Mouse (Mus musculus) kidney, embryonic 15.5 days (tissue): ENCODE measurements around the gene Itpa. TPM values are rescaled to one million over a fixed set of nuclear protein-coding genes. Genes with fewer than 3 reads are reported as not detected.

Experiments used
- ATAC-seq: fragments of 200-750 bp; cut with Nextera tagmentation; replicated peaks from 2 replicates; pipeline ENCODE4 v1.8.0; 2017; ENCODE audit warnings: moderate TSS enrichment; ENCODE audit not compliant: low FRiP score
- H3K27ac ChIP-seq: fragments of 300-500 bp; sonication (generic); 2 replicates; pipeline ENCODE4 v1.5.1; 2015; ENCODE audit warnings: mild to moderate bottlenecking, inconsistent platforms
- H3K27me3 ChIP-seq: fragments of 300-500 bp; sonication (generic); 2 replicates; pipeline ENCODE4 v1.6.1; 2015; ENCODE audit warnings: inconsistent platforms
- H3K36me3 ChIP-seq: fragments of 300-500 bp; sonication (generic); 2 replicates; pipeline ENCODE4 v1.6.1; 2015; ENCODE audit warnings: inconsistent platforms
- H3K4me1 ChIP-seq: fragments of 300-500 bp; sonication (generic); 2 replicates; pipeline ENCODE4 v1.6.1; 2015; ENCODE audit warnings: inconsistent platforms
- H3K4me2 ChIP-seq: fragments of 300-500 bp; sonication (generic); 2 replicates; pipeline ENCODE4 v1.6.1; 2015; ENCODE audit warnings: moderate library complexity, mild to moderate bottlenecking, inconsistent platforms
- H3K4me3 ChIP-seq: fragments of 300-500 bp; sonication (generic); replicated peaks from 2 replicates; pipeline ENCODE4 v1.5.1; 2015; ENCODE audit warnings: mild to moderate bottlenecking, inconsistent platforms
- H3K9ac ChIP-seq: fragments of 300-500 bp; sonication (generic); 2 replicates; pipeline ENCODE4 v1.6.1; 2015; ENCODE audit warnings: mild to moderate bottlenecking, inconsistent platforms
- H3K9me3 ChIP-seq: fragments of 300-500 bp; sonication (generic); replicated peaks from 2 replicates; pipeline ENCODE4 v1.6.1; 2016; ENCODE audit warnings: inconsistent platforms
- WGBS: fragments of 180-500 bp; shearing (Covaris S2); methylation state at CpG from one replicate; pipeline ENCODE4 v1.1.7; 2015; ENCODE audit warnings: mixed read lengths; 5-methylcytosine and 5-hydroxymethylcytosine counted together
- polyA plus RNA-seq: library from polyadenylated mRNA; unstranded; fragments of >200 nt; fragmentation: Nextera tagmentation; extraction: Ambion mirVana; gene quantifications from 2 replicates; pipeline ENCODE4 v1.2.1, GENCODE M21; 2015

Gene Itpa
- 118 and 120 TPM in 2 replicates for polyA plus RNA-seq

GRCm38 (mm10) chr2:130667559-130667958 lies at the start of gene Itpa:
TSS of gene Itpa (plus strand) at chr2:130667610.
- H3K4me3 ChIP-seq = peak within 1 kb of the TSS; percentile 74
- under 1% methylated on average over 31 of the region's 31 CpGs for WGBS
- peak within 1 kb of the TSS; percentile 89 for H3K27ac ChIP-seq
- peak within 1 kb of the TSS; percentile 65 for H3K9ac ChIP-seq
- peak; percentile 65 for ATAC-seq
- H3K4me2 ChIP-seq = peak within 1 kb of the TSS; percentile 83
- H3K36me3 ChIP-seq = peaks cover 18% of the 10 kb centered on the region
- H3K9me3 ChIP-seq = no peaks in the 10 kb centered on the region
- H3K4me1 ChIP-seq = peaks cover 42% of the 10 kb centered on the region
- no peaks in the 10 kb centered on the region for H3K27me3 ChIP-seq

DNA sequence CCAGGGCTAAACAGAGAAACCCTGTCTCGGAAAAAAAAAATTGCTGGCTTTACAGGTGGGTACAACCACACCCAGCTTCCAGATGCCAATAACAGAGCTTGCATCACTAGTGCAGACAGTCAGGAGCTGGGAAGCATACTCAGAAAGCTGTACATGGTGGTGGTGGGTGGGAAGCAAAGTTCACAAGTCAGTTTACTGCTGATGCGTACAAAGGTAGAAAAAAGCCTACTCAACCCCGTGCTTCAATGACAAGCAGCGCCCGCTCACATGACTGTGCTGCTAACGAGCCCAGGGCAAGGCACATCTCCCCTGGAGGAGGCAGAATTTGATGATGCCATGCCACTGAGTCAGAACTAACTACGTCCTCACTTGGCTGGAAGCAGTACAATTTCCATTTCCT lies 48.4 kb upstream of the Itpa start:
- H3K4me2 ChIP-seq = no peak overlapping the region
- no peaks in the 10 kb centered on the region for H3K27me3 ChIP-seq
- H3K9me3 ChIP-seq = no peaks in the 10 kb centered on the region
- no peak overlapping the region for H3K9ac ChIP-seq
- no peak overlapping the region for H3K4me3 ChIP-seq
- 91% methylated on average over 7 of the region's 7 CpGs for WGBS
- no peak for ATAC-seq
- H3K4me1 ChIP-seq = no peaks in the 10 kb centered on the region
- no peak overlapping the region for H3K27ac ChIP-seq
- H3K36me3 ChIP-seq = peaks cover 75% of the 10 kb centered on the region

DNA sequence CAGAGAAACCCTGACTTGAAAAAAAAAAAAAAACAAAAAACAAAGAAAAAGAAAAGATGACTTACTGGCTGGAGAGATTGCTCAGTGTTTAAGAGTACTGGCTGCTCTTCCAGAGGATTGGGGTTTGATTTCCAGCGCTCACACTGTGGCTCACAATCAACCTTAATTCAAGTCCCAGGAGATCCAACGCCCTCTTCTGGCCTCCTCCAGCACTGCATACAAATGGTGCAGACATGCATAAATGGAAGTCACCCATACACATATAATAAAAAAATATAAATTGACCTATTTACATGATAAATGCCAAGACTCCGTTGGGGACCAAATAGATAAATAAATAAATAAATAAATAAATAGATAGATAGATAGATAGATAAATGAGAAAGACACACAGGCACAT lies 39.0 kb upstream of the Itpa start:
- H3K9me3 ChIP-seq = no peaks in the 10 kb centered on the region
- peaks cover 37% of the 10 kb centered on the region for H3K36me3 ChIP-seq
- 62% methylated on average over 3 of the region's 3 CpGs for WGBS
- H3K4me2 ChIP-seq = peak overlapping the region; percentile 90
- H3K4me1 ChIP-seq = peaks cover 14% of the 10 kb centered on the region
- H3K27me3 ChIP-seq = no peaks in the 10 kb centered on the region
- no peak overlapping the region; the same call in 1 of the 2 replicates for H3K9ac ChIP-seq
- H3K27ac ChIP-seq = no peak overlapping the region
- ATAC-seq = no peak
- H3K4me3 ChIP-seq = peak overlapping the region; percentile 73

DNA sequence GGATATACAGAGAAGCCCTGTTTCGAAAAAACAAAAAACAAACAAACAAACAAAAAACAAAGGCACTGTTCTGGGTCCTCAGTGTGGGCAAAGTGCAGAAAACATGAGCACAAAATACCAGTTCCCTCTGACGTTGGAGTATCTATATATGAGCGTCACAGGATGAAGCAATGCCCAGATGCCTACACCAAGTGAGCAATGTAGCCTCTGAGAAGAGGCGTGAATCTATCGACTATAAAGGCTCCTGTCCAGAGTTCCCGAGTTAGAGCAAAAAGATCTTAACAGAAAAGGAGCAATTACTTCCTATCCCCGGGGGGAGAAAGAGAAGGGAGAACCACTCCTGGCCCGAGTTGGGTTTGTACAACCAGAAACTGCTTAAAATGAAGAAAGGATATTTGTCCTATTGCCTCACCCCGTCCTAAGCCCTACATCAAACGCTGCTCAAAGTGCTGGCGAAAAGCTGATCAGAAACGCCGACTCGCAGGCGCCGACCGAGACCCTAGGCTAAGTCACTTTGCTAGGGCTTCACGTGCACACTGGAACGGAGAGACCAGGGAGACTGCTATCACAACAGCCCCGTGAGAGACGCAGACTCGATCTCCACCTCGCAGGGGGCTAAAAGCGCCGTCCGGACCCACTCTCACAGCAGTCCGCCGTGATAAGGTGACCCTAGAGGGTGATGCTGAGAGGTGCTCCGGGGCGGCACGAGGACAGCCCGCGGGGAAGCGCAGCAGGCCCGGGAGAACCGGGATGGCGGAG lies 38.2 kb upstream of the Itpa start:
- ATAC-seq = peak; percentile 40
- Histone ChIP-seq H3K4me1 (peaks cover 22% of the 10 kb centered on the region), H3K9me3 (no peaks in the 10 kb centered on the region), H3K27me3 (peaks cover 8% of the 10 kb centered on the region), H3K9ac (peak overlapping the region; percentile 83), H3K36me3 (peaks cover 32% of the 10 kb centered on the region), H3K4me2 (peak overlapping the region; percentile 90), H3K4me3 (peak overlapping the region; percentile 73), H3K27ac (peak overlapping the region; percentile 81)
- WGBS = 2% methylated on average over 37 of the region's 37 CpGs

DNA sequence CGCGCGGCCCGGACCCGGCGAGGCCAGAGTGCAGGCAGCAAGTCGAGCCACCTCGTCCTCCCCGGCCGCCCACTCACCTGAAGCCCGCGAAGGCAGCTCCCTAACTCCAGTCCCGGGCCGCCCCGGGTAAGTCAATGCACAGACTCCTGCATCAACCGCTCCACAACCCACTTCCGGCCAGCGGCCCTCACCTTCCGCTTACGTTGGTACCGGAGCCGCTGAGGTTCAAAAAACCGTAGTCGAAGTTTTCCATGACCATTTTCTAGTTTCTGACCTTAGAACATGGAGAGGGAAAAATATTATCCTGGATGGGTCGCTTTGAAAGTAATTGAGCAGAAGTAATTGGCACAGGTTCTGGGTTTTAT lies 37.6 kb upstream of the Itpa start, which contains the start of the genes Fastkd5 and Ubox5:
TSS of gene Fastkd5 (minus strand) at position 189 of the 365 bp plus-strand sequence.
TSS of gene Ubox5 (minus strand) at position 200 of the 365 bp plus-strand sequence.
- Histone ChIP-seq H3K27me3 (peaks cover 14% of the 10 kb centered on the region), H3K4me1 (peaks cover 28% of the 10 kb centered on the region), H3K9me3 (no peaks in the 10 kb centered on the region), H3K36me3 (peaks cover 29% of the 10 kb centered on the region), H3K4me3 (peak within 1 kb of the TSS; percentile 73), H3K9ac (peak within 1 kb of the TSS; percentile 83), H3K4me2 (peak within 1 kb of the TSS; percentile 90), H3K27ac (peak within 1 kb of the TSS; percentile 81)
- under 1% methylated on average over 25 of the region's 25 CpGs for WGBS
- ATAC-seq = peak; percentile 83

DNA sequence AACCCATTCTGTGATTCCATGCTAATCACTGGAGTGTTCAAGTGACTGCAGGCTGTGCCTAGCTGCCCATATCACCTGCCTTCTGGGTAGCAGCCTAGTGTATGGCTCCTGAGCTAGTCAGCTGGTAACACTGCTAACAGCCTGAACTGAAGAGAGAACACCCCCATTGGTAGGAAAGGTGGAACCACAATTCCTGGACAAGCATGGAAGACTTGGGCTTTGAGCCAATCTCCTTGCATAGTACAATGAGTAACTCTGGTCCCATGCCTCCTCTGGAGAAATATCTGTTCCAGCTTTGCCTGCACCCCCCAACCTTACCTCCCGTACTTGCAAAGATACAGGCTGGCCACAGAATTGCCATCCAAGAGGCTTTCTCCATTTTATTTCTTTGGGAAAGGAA lies 35.0 kb upstream of the Itpa start:
- Histone ChIP-seq H3K36me3 (peaks cover 11% of the 10 kb centered on the region; the same call in 1 of the 2 replicates), H3K4me2 (no peak overlapping the region), H3K4me3 (no peak overlapping the region), H3K9ac (no peak overlapping the region), H3K27ac (no peak overlapping the region), H3K9me3 (no peaks in the 10 kb centered on the region), H3K27me3 (peaks cover 39% of the 10 kb centered on the region), H3K4me1 (peaks cover 53% of the 10 kb centered on the region)
- 80% methylated on average over 1 of the region's 1 CpGs for WGBS
- ATAC-seq = no peak

- H3K4me1 ChIP-seq = peaks cover 59% of the 10 kb centered on the region
- ATAC-seq = no peak
- no peak overlapping the region for H3K4me3 ChIP-seq
- 0 out of 2 replicates have a peak, but pooled peaks cover 4% of the 10 kb centered on the region for H3K36me3 ChIP-seq
- WGBS = 62% methylated on average over 5 of the region's 5 CpGs
- H3K9me3 ChIP-seq = no peaks in the 10 kb centered on the region
- peak overlapping the region; percentile 6; the same call in 1 of the 2 replicates for H3K27ac ChIP-seq
- H3K4me2 ChIP-seq = no peak overlapping the region
- H3K27me3 ChIP-seq = peaks cover 41% of the 10 kb centered on the region
- H3K9ac ChIP-seq = no peak overlapping the region
Measured at GRCm38 (mm10) chr2:130632887-130633675, 34.3 kb upstream of the Itpa start.

DNA sequence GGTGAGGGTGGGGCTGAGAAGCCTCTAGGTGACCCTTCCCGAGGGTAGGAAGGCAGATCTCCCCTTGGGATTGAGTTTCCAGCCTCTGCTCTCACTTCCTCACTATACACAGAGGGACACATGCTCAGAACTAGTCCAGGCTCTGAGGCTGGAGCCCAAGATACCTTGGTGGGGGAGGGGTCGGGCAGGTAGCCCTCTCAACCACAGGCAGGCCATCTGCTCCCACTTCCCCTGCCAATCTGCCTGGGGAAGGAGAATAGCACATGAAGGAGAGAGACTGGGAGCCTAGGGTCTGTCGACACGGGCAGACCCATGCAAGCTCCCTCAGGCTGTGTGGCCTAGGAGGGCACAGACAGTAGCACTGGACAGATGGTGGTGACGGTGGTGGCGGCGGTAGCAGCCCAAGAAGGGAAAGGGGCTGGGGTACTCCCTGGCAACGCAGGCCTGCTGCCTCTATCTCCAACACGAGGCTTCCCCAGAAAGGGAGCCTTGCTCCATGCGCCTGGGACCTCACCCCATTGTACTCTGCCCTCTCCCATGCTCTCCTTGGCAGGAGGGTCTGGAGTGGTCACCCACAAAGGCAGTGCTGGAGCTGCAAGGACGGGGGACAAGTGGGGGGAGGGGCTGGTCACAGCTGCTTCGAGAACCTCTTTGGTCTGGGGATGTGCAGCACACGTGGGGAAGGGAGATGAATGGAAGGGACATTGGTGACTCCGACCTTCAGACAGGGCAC lies 33.2 kb upstream of the Itpa start:
- Histone ChIP-seq H3K27ac (no peak overlapping the region), H3K9me3 (no peaks in the 10 kb centered on the region), H3K4me1 (peaks cover 61% of the 10 kb centered on the region), H3K4me3 (peak overlapping the region; percentile 39), H3K27me3 (peaks cover 44% of the 10 kb centered on the region), H3K4me2 (peak overlapping the region; percentile 77), H3K36me3 (0 out of 2 replicates have a peak, but pooled peaks cover 4% of the 10 kb centered on the region), H3K9ac (peak overlapping the region; percentile 49; the same call in 1 of the 2 replicates)
- 16% methylated on average over 13 of the region's 14 CpGs for WGBS
- 0 out of 2 replicates have a peak, but pooled peaks have one; percentile 1 for ATAC-seq

GRCm38 (mm10) chr2:130634739-130635411 lies 32.5 kb upstream of the Itpa start:
- no peaks in the 10 kb centered on the region for H3K9me3 ChIP-seq
- peak overlapping the region; percentile 77 for H3K4me2 ChIP-seq
- peak; percentile 37 for ATAC-seq
- H3K36me3 ChIP-seq = 0 out of 2 replicates have a peak, but pooled peaks cover 4% of the 10 kb centered on the region
- H3K4me3 ChIP-seq = peak overlapping the region; percentile 39
- H3K27me3 ChIP-seq = peaks cover 44% of the 10 kb centered on the region
- H3K4me1 ChIP-seq = peaks cover 62% of the 10 kb centered on the region
- peak overlapping the region; percentile 49 for H3K9ac ChIP-seq
- WGBS = 2% methylated on average over 38 of the region's 38 CpGs
- peak overlapping the region; percentile 27; the same call in 1 of the 2 replicates for H3K27ac ChIP-seq

DNA sequence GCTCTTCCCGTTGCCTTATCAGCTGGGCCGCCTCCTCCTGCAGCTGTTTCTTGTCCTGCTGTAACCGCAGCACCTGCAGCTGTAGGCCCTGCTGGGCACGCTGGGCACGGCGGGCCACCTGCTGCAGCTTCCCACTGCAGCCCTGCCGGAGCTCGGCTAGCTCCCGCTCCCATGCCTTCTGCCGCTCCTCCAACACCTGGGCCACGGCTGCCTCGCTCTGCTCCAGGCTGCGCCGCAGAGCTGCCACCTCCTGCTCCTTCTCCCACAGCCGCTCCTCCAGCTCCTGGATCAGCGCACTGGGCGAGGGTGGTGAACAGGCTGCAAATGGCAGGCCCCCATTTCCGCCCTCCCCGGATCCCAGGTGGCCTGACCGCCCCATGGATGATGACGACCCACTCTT lies 31.6 kb upstream of the Itpa start:
- 23% methylated on average over 21 of the region's 21 CpGs for WGBS
- Histone ChIP-seq H3K36me3 (0 out of 2 replicates have a peak, but pooled peaks cover 4% of the 10 kb centered on the region), H3K27me3 (peaks cover 44% of the 10 kb centered on the region), H3K9me3 (no peaks in the 10 kb centered on the region), H3K4me3 (peak overlapping the region; percentile 39), H3K4me2 (peak overlapping the region; percentile 77), H3K9ac (0 out of 2 replicates have a peak overlapping the region, but pooled peaks have one; percentile 49), H3K27ac (no peak overlapping the region), H3K4me1 (peaks cover 62% of the 10 kb centered on the region)
- ATAC-seq = no peak
